16 mouse cellular contexts compared by ENCODE assay signal in genomic region chr9:48696731-48697469, GRCm38 (mm10).
DNase-seq lines count a peak whose midpoint lies in the region; ATAC-seq and TF ChIP-seq lines count a peak whose summit lies in the region.
"Had no signal": no experiment of that assay in that cellular context is flagged by ENCODE, and none has a peak within 500 bp of the region (broad histone marks: within the 10 kb centered on the region; RNA-seq: fewer than 3 reads in every experiment).

No protein-coding gene starts in this region.

- H3K27ac ChIP-seq in heart, embryonic 10.5 days = peak overlapping the region; percentile 77
- peak overlapping the region; percentile 64 for H3K27ac ChIP-seq in layer of hippocampus, adult 2 months
- H3K27ac ChIP-seq in stomach, embryonic 14.5 days (ENCODE audit: low read length) = peak overlapping the region; percentile 41; the same call in 1 of the 2 replicates
- H3K27ac ChIP-seq in stomach, postnatal 0 days (replicated peaks) = no peak overlapping the region
- H3K27ac ChIP-seq: intestine, embryonic 15.5 days; kidney, postnatal 0 days had no signal

- TF ChIP-seq EP300 in stomach, postnatal 0 days (optimal IDR thresholded peaks at IDR 0.05) = no peak

- WGBS in heart, embryonic 10.5 days = 31% methylated on average over 12 of the region's 12 CpGs
- WGBS in stomach, embryonic 14.5 days = 35% methylated on average over 12 of the region's 12 CpGs
- 52% methylated on average over 12 of the region's 12 CpGs for WGBS in stomach, postnatal 0 days

- no peaks in the 10 kb centered on the region for H3K36me3 ChIP-seq in heart, embryonic 10.5 days
- H3K36me3 ChIP-seq in stomach, embryonic 14.5 days (ENCODE audit: control insufficient read depth, insufficient read depth, low read length) = no peaks in the 10 kb centered on the region
- no peaks in the 10 kb centered on the region for H3K36me3 ChIP-seq in stomach, postnatal 0 days (ENCODE audit: control insufficient read depth, insufficient read depth, low read length)
- H3K36me3 ChIP-seq: intestine, embryonic 15.5 days had no signal

- H3K4me3 ChIP-seq in heart, embryonic 10.5 days = no peak overlapping the region
- no peak overlapping the region for H3K4me3 ChIP-seq in layer of hippocampus, adult 2 months
- no peak overlapping the region for H3K4me3 ChIP-seq in stomach, embryonic 14.5 days (ENCODE audit: low read depth, low read length)
- H3K4me3 ChIP-seq in stomach, postnatal 0 days (ENCODE audit: low read depth, low read length) = no peak overlapping the region
- H3K4me3 ChIP-seq: intestine, embryonic 15.5 days; myocyte had no signal

- DNase-seq in heart, embryonic 10.5 days (ENCODE audit: low spot score) = no peak
- no peak for DNase-seq in heart, adult 18-20 months
- DNase-seq in layer of hippocampus, adult 2 months (ENCODE audit: low spot score in 2 of 2) = no peak
- no peak for DNase-seq in layer of hippocampus, postnatal 14 days (ENCODE audit: low spot score in 2 of 2)
- DNase-seq in stomach, postnatal 0 days (ENCODE audit: low spot score) = no peak
- DNase-seq in thymus, postnatal 25 days = no peak
- DNase-seq in cerebellum, adult 9-10 months = no peak
- DNase-seq: B cell, adult 2 months; cerebellum, adult 11 months; gastrocnemius, postnatal 14 days; lung, adult 18-20 months; thymus, adult 18-20 months had no signal

- H3K4me1 ChIP-seq in heart, embryonic 10.5 days = peaks cover 56% of the 10 kb centered on the region
- peaks cover 18% of the 10 kb centered on the region; the same call in 1 of the 2 replicates for H3K4me1 ChIP-seq in stomach, embryonic 14.5 days (ENCODE audit: control insufficient read depth, insufficient read depth, low read length)
- peaks cover 3% of the 10 kb centered on the region; the same call in 1 of the 2 replicates for H3K4me1 ChIP-seq in stomach, postnatal 0 days (replicated peaks; ENCODE audit: control insufficient read depth, insufficient read depth)

- H3K27me3 ChIP-seq in heart, embryonic 10.5 days (ENCODE audit: insufficient read depth, poor library complexity, severe bottlenecking) = 0 out of 2 replicates have a peak, but pooled peaks cover 6% of the 10 kb centered on the region
- H3K27me3 ChIP-seq in stomach, embryonic 14.5 days (ENCODE audit: control insufficient read depth, insufficient read depth, low read length) = no peaks in the 10 kb centered on the region
- no peaks in the 10 kb centered on the region for H3K27me3 ChIP-seq in stomach, postnatal 0 days (ENCODE audit: control insufficient read depth, insufficient read depth, low read length)
- H3K27me3 ChIP-seq: intestine, embryonic 15.5 days had no signal

- H3K4me2 ChIP-seq in stomach, embryonic 14.5 days (replicated peaks; ENCODE audit: low read depth, low read length) = no peak overlapping the region
- H3K4me2 ChIP-seq in stomach, postnatal 0 days (replicated peaks; ENCODE audit: low read depth) = no peak overlapping the region
- H3K4me2 ChIP-seq: intestine, embryonic 15.5 days had no signal

- no peak for TF ChIP-seq CTCF in layer of hippocampus, adult 2 months (conservative IDR thresholded peaks at IDR 0.05)
- TF ChIP-seq CTCF in stomach, postnatal 0 days (IDR thresholded peaks at IDR 0.05; ENCODE audit: low read depth) = no peak

- no peaks in the 10 kb centered on the region for H3K9me3 ChIP-seq in heart, embryonic 10.5 days
- H3K9me3 ChIP-seq in stomach, embryonic 14.5 days (ENCODE audit: control insufficient read depth, low read depth, low read length) = no peaks in the 10 kb centered on the region
- no peaks in the 10 kb centered on the region for H3K9me3 ChIP-seq in stomach, postnatal 0 days (ENCODE audit: control insufficient read depth, low read length)
- H3K9me3 ChIP-seq: intestine, embryonic 15.5 days had no signal

- H3K9ac ChIP-seq in stomach, embryonic 14.5 days (replicated peaks; ENCODE audit: low read depth, low read length) = no peak overlapping the region
- H3K9ac ChIP-seq in stomach, postnatal 0 days (ENCODE audit: low read length) = no peak overlapping the region
- H3K9ac ChIP-seq: intestine, embryonic 15.5 days had no signal

- ATAC-seq in stomach, embryonic 14.5 days (ENCODE audit: insufficient number of reproducible peaks, insufficient read depth, low FRiP score, low read depth) = no peak
- ATAC-seq in stomach, postnatal 0 days (ENCODE audit: low FRiP score, low TSS enrichment) = no peak
- ATAC-seq: intestine, embryonic 15.5 days had no signal
